Mouse (Mus musculus) limb, embryonic 10.5 days (tissue): ENCODE data around the gene Elane. TPM values are rescaled to one million over a fixed set of nuclear protein-coding genes. Genes with fewer than 3 reads are reported as not detected.

Source experiments
- DNase-seq: peaks from one replicate; pipeline ENCODE4 v3.0.0-alpha.2; 2017; ENCODE audit warnings: low spot score
- H3K27ac ChIP-seq: fragments of 300-500 bp; sonication (generic); 2 replicates; pipeline ENCODE4 v1.5.1; 2016; ENCODE audit warnings: mild to moderate bottlenecking
- H3K27me3 ChIP-seq: fragments of 300-500 bp; sonication (generic); 2 replicates; pipeline ENCODE4 v1.6.1; 2016; ENCODE audit warnings: low read depth, mild to moderate bottlenecking; ENCODE audit not compliant: poor library complexity, severe bottlenecking
- H3K36me3 ChIP-seq: fragments of 300-500 bp; sonication (generic); 2 replicates; pipeline ENCODE4 v1.6.1; 2016; ENCODE audit warnings: mild to moderate bottlenecking, moderate library complexity
- H3K4me1 ChIP-seq: fragments of 300-500 bp; sonication (generic); 2 replicates; pipeline ENCODE4 v1.6.1; 2016
- H3K4me3 ChIP-seq: fragments of 300-500 bp; sonication (generic); 2 replicates; pipeline ENCODE4 v1.5.1; 2016; ENCODE audit warnings: mild to moderate bottlenecking, moderate library complexity
- H3K9me3 ChIP-seq: fragments of 300-500 bp; sonication (generic); replicated peaks from 2 replicates; pipeline ENCODE4 v1.6.1; 2016; ENCODE audit warnings: mild to moderate bottlenecking
- WGBS: fragments of 180-500 bp; shearing (Covaris S2); methylation state at CpG from one replicate; pipeline ENCODE4 v1.1.7; 2016; 5-methylcytosine and 5-hydroxymethylcytosine counted together
- polyA plus RNA-seq: library from polyadenylated mRNA; unstranded; fragments of >200 nt; fragmentation: Nextera tagmentation; extraction: Ambion mirVana; gene quantifications from 2 replicates; pipeline ENCODE4 v1.2.1, GENCODE M21; 2016

The Elane gene
- polyA plus RNA-seq, 1 experiment from 2014 or later: not detected

- H3K9me3 ChIP-seq: no peaks in the 10 kb centered on the region
- 2% methylated on average over 15 of the region's 15 CpGs for WGBS
- DNase-seq: peak; percentile 83
Observed at GRCm38 (mm10) chr10:79853392-79853791, 32.7 kb upstream of the Elane start.

GRCm38 (mm10) chr10:79853860-79854795 is 31.9 kb upstream of the Elane start, which contains the start of gene Ptbp1:
Ptbp1 (plus strand) TSS chr10:79854427.
- peak; percentile 100 for DNase-seq
- H3K4me1 ChIP-seq: peaks cover 62% of the 10 kb centered on the region
- under 1% methylated on average over 75 of the region's 75 CpGs for WGBS
- peak within 1 kb of the TSS; percentile 99 for H3K4me3 ChIP-seq
- no peaks in the 10 kb centered on the region for H3K9me3 ChIP-seq
- peak within 1 kb of the TSS; percentile 100 for H3K27ac ChIP-seq
- peaks cover 36% of the 10 kb centered on the region for H3K36me3 ChIP-seq
- no peaks in the 10 kb centered on the region for H3K27me3 ChIP-seq

More at GRCm38 (mm10) chr10:79853392-79853791, 32.7 kb upstream of the Elane start:
- H3K4me1 ChIP-seq: peaks cover 59% of the 10 kb centered on the region
- H3K27ac ChIP-seq: peak overlapping the region; percentile 100
- peak overlapping the region; percentile 99 for H3K4me3 ChIP-seq
- no peaks in the 10 kb centered on the region for H3K27me3 ChIP-seq
- H3K36me3 ChIP-seq: peaks cover 29% of the 10 kb centered on the region

- Histone ChIP-seq H3K9me3 (no peaks in the 10 kb centered on the region), H3K4me1 (peaks cover 63% of the 10 kb centered on the region), H3K4me3 (peak overlapping the region; percentile 99), H3K27me3 (no peaks in the 10 kb centered on the region), H3K27ac (peak overlapping the region; percentile 100), H3K36me3 (peaks cover 44% of the 10 kb centered on the region)
- under 1% methylated on average over 83 of the region's 83 CpGs for WGBS
- DNase-seq: peak; percentile 84
Observed at GRCm38 (mm10) chr10:79854801-79855541, 31.1 kb upstream of the Elane start.

DNA sequence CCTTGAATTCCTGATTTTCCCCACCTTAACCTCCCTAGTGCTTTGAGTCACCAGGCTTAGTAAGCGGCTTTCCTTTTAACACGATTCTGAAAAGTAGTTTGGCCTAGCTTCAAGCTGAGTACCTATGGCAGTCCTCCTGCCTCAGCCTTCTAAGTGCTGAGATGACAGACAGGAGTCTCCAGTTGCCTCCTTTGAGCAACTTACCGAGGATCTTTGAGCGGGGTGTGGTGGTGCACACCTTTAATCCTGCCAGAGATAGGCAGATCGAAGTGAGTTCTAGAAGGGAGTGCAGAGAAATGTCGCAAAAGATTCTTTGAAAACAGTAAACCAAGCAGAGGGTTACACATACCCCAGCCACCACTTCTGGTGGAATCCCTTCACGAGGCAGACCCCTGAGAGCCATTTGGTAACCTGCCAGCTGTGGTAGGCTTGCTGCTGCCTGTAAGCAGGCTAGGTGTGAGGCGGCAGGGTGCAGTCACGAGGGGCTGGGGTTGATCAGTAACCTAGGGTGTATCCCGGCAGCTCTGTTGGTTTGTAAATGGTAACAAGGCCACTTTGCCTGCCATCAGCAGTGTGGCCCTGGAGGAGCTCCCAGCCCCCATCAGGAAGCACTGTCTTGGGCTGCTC is 30.4 kb upstream of the Elane start:
- Histone ChIP-seq H3K4me1 (peaks cover 66% of the 10 kb centered on the region), H3K27me3 (no peaks in the 10 kb centered on the region), H3K4me3 (peak overlapping the region; percentile 99), H3K36me3 (peaks cover 49% of the 10 kb centered on the region), H3K9me3 (no peaks in the 10 kb centered on the region), H3K27ac (peak overlapping the region; percentile 100)
- WGBS: 3% methylated on average over 10 of the region's 10 CpGs
- no peak for DNase-seq

GRCm38 (mm10) chr10:79856280-79856679 is 29.8 kb upstream of the Elane start:
- Histone ChIP-seq H3K4me3 (peak overlapping the region; percentile 99), H3K27ac (peak overlapping the region; percentile 14; the same call in 1 of the 2 replicates), H3K27me3 (no peaks in the 10 kb centered on the region), H3K9me3 (no peaks in the 10 kb centered on the region), H3K4me1 (peaks cover 69% of the 10 kb centered on the region), H3K36me3 (peaks cover 56% of the 10 kb centered on the region)
- DNase-seq: no peak
- WGBS: 67% methylated on average over 6 of the region's 6 CpGs

GRCm38 (mm10) chr10:79856704-79857451 is 29.2 kb upstream of the Elane start:
- 77% methylated on average over 7 of the region's 7 CpGs for WGBS
- Histone ChIP-seq H3K36me3 (peaks cover 62% of the 10 kb centered on the region), H3K27me3 (no peaks in the 10 kb centered on the region), H3K9me3 (no peaks in the 10 kb centered on the region), H3K4me3 (peak overlapping the region; percentile 99), H3K4me1 (peaks cover 63% of the 10 kb centered on the region), H3K27ac (peak overlapping the region; percentile 14; the same call in 1 of the 2 replicates)
- no peak for DNase-seq

- Histone ChIP-seq H3K36me3 (peaks cover 67% of the 10 kb centered on the region), H3K4me1 (peaks cover 58% of the 10 kb centered on the region), H3K27me3 (no peaks in the 10 kb centered on the region), H3K9me3 (no peaks in the 10 kb centered on the region), H3K27ac (no peak overlapping the region), H3K4me3 (peak overlapping the region; percentile 99)
- 76% methylated on average over 4 of the region's 4 CpGs for WGBS
- DNase-seq: no peak
Observed at GRCm38 (mm10) chr10:79857452-79857811, 28.6 kb upstream of the Elane start.

GRCm38 (mm10) chr10:79857894-79858293 is 28.2 kb upstream of the Elane start:
- DNase-seq: no peak
- H3K4me1 ChIP-seq: peaks cover 53% of the 10 kb centered on the region
- 77% methylated on average over 2 of the region's 2 CpGs for WGBS
- peaks cover 72% of the 10 kb centered on the region for H3K36me3 ChIP-seq
- no peak overlapping the region for H3K27ac ChIP-seq
- no peaks in the 10 kb centered on the region for H3K27me3 ChIP-seq
- no peaks in the 10 kb centered on the region for H3K9me3 ChIP-seq
- peak overlapping the region; percentile 99 for H3K4me3 ChIP-seq

DNA sequence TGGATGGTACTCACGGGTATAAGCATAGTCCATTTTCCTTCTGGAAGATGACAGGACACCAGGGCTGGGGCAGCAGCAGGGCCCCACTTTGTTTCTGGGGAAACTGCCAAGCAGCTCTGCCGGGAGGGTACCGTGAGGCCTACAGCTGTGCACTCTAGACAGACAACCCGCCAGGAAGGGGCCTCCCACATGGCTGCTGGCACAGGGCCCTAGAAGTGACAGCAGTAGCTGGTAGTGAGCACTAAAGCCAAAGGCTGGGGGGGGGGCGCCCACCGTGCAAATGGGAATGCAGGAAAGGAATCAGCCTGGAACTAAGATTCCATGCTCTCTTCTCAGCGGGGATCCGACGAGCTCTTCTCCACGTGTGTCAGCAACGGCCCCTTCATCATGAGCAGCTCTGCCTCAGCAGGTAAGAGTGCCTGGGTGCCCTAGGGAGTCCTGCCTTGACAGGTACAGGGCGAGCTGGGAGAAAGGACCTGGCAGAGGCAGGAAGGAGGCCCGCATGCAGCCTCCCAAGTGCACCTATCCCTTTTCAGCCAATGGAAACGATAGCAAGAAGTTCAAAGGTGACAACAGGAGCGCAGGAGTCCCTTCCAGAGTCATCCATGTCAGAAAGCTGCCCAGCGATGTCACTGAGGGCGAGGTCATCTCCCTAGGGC is 27.5 kb upstream of the Elane start:
- Histone ChIP-seq H3K27me3 (no peaks in the 10 kb centered on the region), H3K9me3 (no peaks in the 10 kb centered on the region), H3K4me3 (peak overlapping the region; percentile 99; the same call in 1 of the 2 replicates), H3K4me1 (peaks cover 47% of the 10 kb centered on the region), H3K27ac (no peak overlapping the region), H3K36me3 (peaks cover 78% of the 10 kb centered on the region)
- no peak for DNase-seq
- 83% methylated on average over 17 of the region's 17 CpGs for WGBS

DNA sequence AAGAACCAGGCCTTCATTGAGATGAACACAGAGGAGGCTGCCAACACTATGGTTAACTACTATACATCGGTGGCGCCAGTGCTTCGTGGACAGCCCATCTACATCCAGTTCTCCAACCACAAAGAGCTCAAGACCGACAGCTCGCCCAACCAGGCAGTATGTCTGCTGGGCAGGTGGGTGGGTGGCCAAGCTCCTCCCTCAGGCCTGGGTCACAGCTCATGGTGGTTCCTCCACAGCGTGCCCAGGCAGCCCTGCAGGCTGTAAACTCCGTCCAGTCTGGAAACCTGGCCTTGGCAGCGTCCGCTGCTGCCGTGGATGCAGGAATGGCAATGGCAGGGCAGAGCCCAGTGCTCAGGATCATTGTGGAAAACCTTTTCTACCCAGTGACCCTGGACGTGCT is 26.9 kb upstream of the Elane start:
- Histone ChIP-seq H3K36me3 (peaks cover 84% of the 10 kb centered on the region), H3K27me3 (no peaks in the 10 kb centered on the region), H3K4me1 (peaks cover 47% of the 10 kb centered on the region), H3K9me3 (no peaks in the 10 kb centered on the region), H3K4me3 (peak overlapping the region; percentile 10; the same call in 1 of the 2 replicates), H3K27ac (no peak overlapping the region)
- no peak for DNase-seq
- WGBS: 91% methylated on average over 11 of the region's 11 CpGs

DNA sequence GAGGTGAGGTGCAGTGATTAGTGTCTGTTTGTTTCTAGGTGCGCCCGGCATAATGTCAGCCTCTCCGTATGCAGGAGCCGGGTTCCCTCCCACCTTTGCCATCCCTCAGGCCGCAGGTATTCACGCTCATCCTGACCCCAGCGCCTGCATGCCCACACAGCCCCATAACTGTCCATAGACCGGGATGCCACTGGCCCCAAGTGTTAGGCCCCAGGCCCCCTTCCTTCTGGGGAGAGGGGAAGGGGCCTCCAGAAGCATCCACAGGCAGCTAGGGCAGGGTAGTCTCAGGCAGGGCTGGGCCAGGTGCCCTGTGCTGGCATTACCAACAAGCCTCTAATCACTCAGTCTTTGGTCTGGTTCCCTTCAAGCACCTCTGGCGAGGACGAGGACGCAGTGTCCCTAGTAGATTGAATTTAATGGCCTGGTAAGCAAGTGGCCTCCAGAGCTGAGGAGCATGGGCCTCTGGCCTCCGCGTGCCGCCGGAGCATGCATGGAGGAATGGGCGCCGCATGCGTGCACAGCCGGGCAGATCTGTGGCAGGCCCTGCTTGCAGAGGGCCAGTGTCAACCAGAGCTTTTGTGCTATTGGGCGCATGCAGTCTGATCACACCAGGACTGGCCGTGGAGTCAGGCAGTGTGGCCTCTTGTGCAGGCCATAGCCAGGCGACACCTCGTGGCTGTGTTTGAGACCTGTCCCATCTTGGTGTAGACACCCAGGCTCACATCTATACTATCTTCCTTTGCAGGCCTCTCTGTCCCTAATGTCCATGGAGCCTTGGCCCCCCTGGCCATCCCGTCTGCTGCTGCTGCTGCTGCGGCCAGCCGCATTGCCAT is 25.8 kb upstream of the Elane start:
- no peaks in the 10 kb centered on the region for H3K9me3 ChIP-seq
- H3K27me3 ChIP-seq: no peaks in the 10 kb centered on the region
- peaks cover 96% of the 10 kb centered on the region for H3K36me3 ChIP-seq
- no peak for DNase-seq
- no peak overlapping the region for H3K27ac ChIP-seq
- H3K4me1 ChIP-seq: peaks cover 46% of the 10 kb centered on the region
- H3K4me3 ChIP-seq: peak overlapping the region; percentile 2; the same call in 1 of the 2 replicates
- WGBS: 91% methylated on average over 26 of the region's 26 CpGs
